Mouse (Mus musculus): ENCODE measurements at regions not wholly inside any gene's neighbourhood (a gene's known extent, or its start where the extent isn't known, plus 50 kb on each side); places are given as distances from the start of the nearest gene placed in this dataset.

GRCm38 (mm10) chr12:25795092-25795491, 620.0 kb downstream of the Rnf144a start:
- intact Hi-C loops (cut with DNase I) = no loop called here
- DNase-seq = no peak

GRCm38 (mm10) chr12:25794571-25794970, 620.5 kb downstream of the Rnf144a start:
- intact Hi-C loops (cut with DNase I) = no loop called here
- peak; percentile 81 for DNase-seq

GRCm38 (mm10) chr12:25792571-25793075, 622.4 kb downstream of the Rnf144a start:
- intact Hi-C loops (cut with DNase I) = no loop called here
- no peak for DNase-seq

- intact Hi-C loops (cut with DNase I) = no loop called here
These were observed 624.1 kb downstream of the Rnf144a start for GRCm38 (mm10) chr12:25790956-25791355.

GRCm38 (mm10) chr12:25785646-25786606, 629.1 kb downstream of the Rnf144a start:
- DNase-seq = peak; percentile 49
- intact Hi-C loops (cut with DNase I) = no loop called here

More at GRCm38 (mm10) chr12:25790956-25791355, 624.1 kb downstream of the Rnf144a start:
- no peak for DNase-seq

GRCm38 (mm10) chr12:25784401-25784800, 630.7 kb downstream of the Rnf144a start:
- no peak for DNase-seq
- intact Hi-C loops (cut with DNase I) = no loop called here

GRCm38 (mm10) chr12:25782972-25783717, 631.9 kb downstream of the Rnf144a start:
- no peak for DNase-seq
- intact Hi-C loops (cut with DNase I) = no loop called here

GRCm38 (mm10) chr12:25771856-25772255, 643.2 kb downstream of the Rnf144a start:
- DNase-seq = no peak
- intact Hi-C loops (cut with DNase I) = no loop called here

- peak; percentile 80 for DNase-seq
- intact Hi-C loops (cut with DNase I) = no loop called here
These were observed 646.4 kb downstream of the Rnf144a start for GRCm38 (mm10) chr12:25768644-25769043.

GRCm38 (mm10) chr12:25763061-25763460, 652.0 kb downstream of the Rnf144a start:
- intact Hi-C loops (cut with DNase I) = no loop called here
- DNase-seq = no peak

- DNase-seq = no peak
- intact Hi-C loops (cut with DNase I) = no loop called here
These were observed 658.0 kb downstream of the Rnf144a start for GRCm38 (mm10) chr12:25757014-25757413.

GRCm38 (mm10) chr12:25733801-25734200, 636.9 kb upstream of the Id2 start:
- intact Hi-C loops (cut with DNase I) = no loop called here
- no peak for DNase-seq

- DNase-seq = no peak
- intact Hi-C loops (cut with DNase I) = no loop called here
These were observed 628.8 kb upstream of the Id2 start for GRCm38 (mm10) chr12:25725774-25726173.

- intact Hi-C loops (cut with DNase I) = no loop called here
- DNase-seq = no peak
These were observed 614.2 kb upstream of the Id2 start for GRCm38 (mm10) chr12:25711186-25711585.

- no peak for DNase-seq
- intact Hi-C loops (cut with DNase I) = no loop called here
These were observed 606.1 kb upstream of the Id2 start for GRCm38 (mm10) chr12:25703023-25703400.

- DNase-seq = no peak
- intact Hi-C loops (cut with DNase I) = no loop called here
These were observed 605.5 kb upstream of the Id2 start for GRCm38 (mm10) chr12:25702176-25703022.

GRCm38 (mm10) chr12:25687063-25687462, 590.1 kb upstream of the Id2 start:
- DNase-seq = no peak
- intact Hi-C loops (cut with DNase I) = no loop called here

- intact Hi-C loops (cut with DNase I) = no loop called here
- no peak for DNase-seq
These were observed 579.7 kb upstream of the Id2 start for GRCm38 (mm10) chr12:25676631-25677030.

GRCm38 (mm10) chr12:25668336-25668735, 571.4 kb upstream of the Id2 start:
- DNase-seq = no peak
- intact Hi-C loops (cut with DNase I) = no loop called here

- intact Hi-C loops (cut with DNase I) = no loop called here
- no peak for DNase-seq
These were observed 557.5 kb upstream of the Id2 start for GRCm38 (mm10) chr12:25654456-25654855.

- no peak for DNase-seq
- intact Hi-C loops (cut with DNase I) = no loop called here
These were observed 553.3 kb upstream of the Id2 start for GRCm38 (mm10) chr12:25650237-25650636.
